Mouse (Mus musculus) ES-Bruce4 (cell line): ENCODE results near the gene Gm36176. TPM values are rescaled to one million over a fixed set of nuclear protein-coding genes. Genes with fewer than 3 reads are reported as not detected.

Experiments
- H3K27ac ChIP-seq: 2 replicates; pipeline ENCODE4 v1.5.1; 2012; ENCODE audit warnings: low read length, inconsistent platforms; ENCODE audit not compliant: insufficient read depth
- H3K27me3 ChIP-seq: 2 replicates; pipeline ENCODE4 v1.6.1; 2012; ENCODE audit warnings: mild to moderate bottlenecking, low read length, inconsistent platforms; ENCODE audit not compliant: control insufficient read depth, poor library complexity, insufficient read depth, severe bottlenecking
- H3K36me3 ChIP-seq: 2 replicates; pipeline ENCODE4 v1.6.1; 2012; ENCODE audit warnings: inconsistent platforms, mild to moderate bottlenecking, low read length, moderate library complexity; ENCODE audit not compliant: control insufficient read depth, poor library complexity, insufficient read depth, severe bottlenecking
- H3K4me1 ChIP-seq: one replicate; pipeline ENCODE4 v1.8.1; 2011; ENCODE audit warnings: low read length; ENCODE audit not compliant: control insufficient read depth, insufficient read depth
- H3K4me3 ChIP-seq: 2 replicates; pipeline ENCODE4 v1.5.1; 2011; ENCODE audit warnings: low read depth, mild to moderate bottlenecking, low read length
- H3K9ac ChIP-seq: 2 replicates; pipeline ENCODE4 v1.6.1; 2012; ENCODE audit warnings: low read depth, mild to moderate bottlenecking, inconsistent platforms; ENCODE audit not compliant: poor library complexity, severe bottlenecking
- H3K9me3 ChIP-seq: replicated peaks from 2 replicates; pipeline ENCODE4 v1.6.1; 2012; ENCODE audit warnings: mild to moderate bottlenecking, low read length, inconsistent platforms; ENCODE audit not compliant: control insufficient read depth, poor library complexity, insufficient read depth, severe bottlenecking
- CTCF ChIP-seq: IDR thresholded peaks from one replicate; pipeline ENCODE4 v1.8.1; 2011; ENCODE audit warnings: low read depth, low read length
- EP300 ChIP-seq: IDR thresholded peaks from 2 replicates; pipeline ENCODE4 v1.6.1; 2011; ENCODE audit warnings: low read depth, low read length; ENCODE audit not compliant: insufficient read depth
- POLR2A ChIP-seq: IDR thresholded peaks from one replicate; pipeline ENCODE4 v1.8.1; 2011; ENCODE audit warnings: low read length; ENCODE audit not compliant: insufficient read depth
- polyA plus RNA-seq: library from polyadenylated mRNA; stranded (reverse); fragments of >200 nt; gene quantifications from 2 replicates; pipeline ENCODE4 v1.2.4, GENCODE M21; 2011; ENCODE audit warnings: low read depth; ENCODE audit not compliant: missing spikeins, insufficient read depth, insufficient read length

The Gm36176 gene
- polyA plus RNA-seq, 1 experiment, result not detected

GRCm38 (mm10) chr10:77890987-77891565 lies 44.5 kb downstream of the Gm36176 start:
- Histone ChIP-seq H3K4me3 (no peak overlapping the region), H3K9me3 (no peaks in the 10 kb centered on the region), H3K27ac (no peak overlapping the region), H3K36me3 (no peaks in the 10 kb centered on the region), H3K9ac (no peak overlapping the region), H3K4me1 (no peaks in the 10 kb centered on the region), H3K27me3 (no peaks in the 10 kb centered on the region)
- TF ChIP-seq CTCF (no peak), POLR2A (no peak), EP300 (no peak)

GRCm38 (mm10) chr10:77895562-77895961 lies 49.0 kb downstream of the Gm36176 start:
- H3K4me3 ChIP-seq, result no peak overlapping the region
- no peak overlapping the region for H3K27ac ChIP-seq
- H3K4me1 ChIP-seq, result no peaks in the 10 kb centered on the region
- no peaks in the 10 kb centered on the region for H3K27me3 ChIP-seq
- H3K36me3 ChIP-seq, result no peaks in the 10 kb centered on the region
- no peaks in the 10 kb centered on the region for H3K9me3 ChIP-seq
- H3K9ac ChIP-seq, result no peak overlapping the region
- TF ChIP-seq EP300 (no peak), POLR2A (no peak), CTCF (no peak)

Other genes with a start within 250 kb of the Gm36176 start
- 218 and 242 TPM in 2 replicates for gene Sumo3, start 240.7 kb upstream of the Gm36176 start, polyA plus RNA-seq
- gene Gm49325, start 240.6 kb upstream of the Gm36176 start, polyA plus RNA-seq, result 50.7 and 57.6 TPM in 2 replicates
- gene Ube2g2, start 224.5 kb upstream of the Gm36176 start, polyA plus RNA-seq, result 40.2 and 43.2 TPM in 2 replicates
- 0.91 and 1.2 TPM in 2 replicates for gene Tspear, start 160.2 kb upstream of the Gm36176 start, polyA plus RNA-seq
- not detected in 2 replicates for gene Gm19402, start 156.0 kb upstream of the Gm36176 start, polyA plus RNA-seq
- not detected in 2 replicates for gene Gm9508, start 149.6 kb upstream of the Gm36176 start, polyA plus RNA-seq
- gene Gm10272, start 140.2 kb upstream of the Gm36176 start, polyA plus RNA-seq, result not detected in 2 replicates
- gene Gm10024, start 135.3 kb upstream of the Gm36176 start, polyA plus RNA-seq, result not detected in 2 replicates
- gene Gm10142, start 131.0 kb upstream of the Gm36176 start, polyA plus RNA-seq, result not detected in 2 replicates
- gene Krtap12-1, start 126.2 kb upstream of the Gm36176 start, polyA plus RNA-seq, result not detected in 2 replicates
- gene Gm10100, start 120.3 kb upstream of the Gm36176 start, polyA plus RNA-seq, result not detected in 2 replicates
- gene Gm18596, start 104.2 kb upstream of the Gm36176 start, polyA plus RNA-seq, result not detected in 2 replicates
- not detected in 2 replicates for gene Gm9736, start 95.4 kb upstream of the Gm36176 start, polyA plus RNA-seq
- gene Gm3233, start 87.1 kb upstream of the Gm36176 start, polyA plus RNA-seq, result not detected in 2 replicates
- gene Gm3238, start 75.5 kb upstream of the Gm36176 start, polyA plus RNA-seq, result not detected in 2 replicates
- not detected in 2 replicates for gene Gm7138, start 69.9 kb upstream of the Gm36176 start, polyA plus RNA-seq
- not detected in 2 replicates for gene Gm3250, start 64.3 kb upstream of the Gm36176 start, polyA plus RNA-seq
- not detected in 2 replicates for gene Gm7137, start 58.6 kb upstream of the Gm36176 start, polyA plus RNA-seq
- gene Gm9639, start 51.7 kb upstream of the Gm36176 start, polyA plus RNA-seq, result not detected in 2 replicates
- not detected in 2 replicates for gene Gm19668, start 47.7 kb upstream of the Gm36176 start, polyA plus RNA-seq
- gene Gm9507, start 35.0 kb upstream of the Gm36176 start, polyA plus RNA-seq, result not detected in 2 replicates
- not detected in 2 replicates for gene Gm2696, start 32.1 kb upstream of the Gm36176 start, polyA plus RNA-seq
- not detected in 2 replicates for gene Krtap10-4, start 19.7 kb upstream of the Gm36176 start, polyA plus RNA-seq
- gene Krtap10-10, start 10.9 kb upstream of the Gm36176 start, polyA plus RNA-seq, result not detected in 2 replicates
- gene Gm10318, start 6.1 kb downstream of the Gm36176 start, polyA plus RNA-seq, result not detected in 2 replicates
- gene Gm3285, start 15.2 kb downstream of the Gm36176 start, polyA plus RNA-seq, result not detected in 2 replicates
- gene Lrrc3, start 55.7 kb downstream of the Gm36176 start, polyA plus RNA-seq, result 5.6 and 6.3 TPM in 2 replicates
- 0.07 TPM in 1 of 2 replicates, not detected in the other for gene Trpm2, start 123.8 kb downstream of the Gm36176 start, polyA plus RNA-seq
- 4.2 and 4.7 TPM in 2 replicates for gene 1810043G02Rik, start 131.7 kb downstream of the Gm36176 start, polyA plus RNA-seq
- gene Pfkl, start 163.3 kb downstream of the Gm36176 start, polyA plus RNA-seq, result 100 and 102 TPM in 2 replicates
- 175 and 179 TPM in 2 replicates for gene Dnmt3l, start 195.1 kb downstream of the Gm36176 start, polyA plus RNA-seq
- 20.9 and 23.5 TPM in 2 replicates for gene Aire, start 196.8 kb downstream of the Gm36176 start, polyA plus RNA-seq
- 12.7 and 13.5 TPM in 2 replicates for gene Icosl, start 222.5 kb downstream of the Gm36176 start, polyA plus RNA-seq